Mouse (Mus musculus) midbrain, postnatal 0 days (tissue): ENCODE results near the gene Kmt2e. TPM values are rescaled to one million over a fixed set of nuclear protein-coding genes. Genes with fewer than 3 reads are reported as not detected.

Experiments used
- ATAC-seq: fragments of 200-750 bp; cut with Nextera tagmentation; 2 replicates; pipeline ENCODE4 v1.8.0; 2017; ENCODE audit warnings: moderate number of reproducible peaks, mild to moderate bottlenecking, moderate TSS enrichment, moderate library complexity; ENCODE audit not compliant: low FRiP score
- DNase-seq: peaks from one replicate; pipeline ENCODE4 v3.0.0-alpha.2; 2015; ENCODE audit warnings: low spot score
- H3K27ac ChIP-seq: fragments of 300-500 bp; sonication (generic); 2 replicates; pipeline ENCODE4 v1.5.1; 2014; ENCODE audit warnings: low read depth, mild to moderate bottlenecking, low read length, mixed read lengths
- H3K27me3 ChIP-seq: fragments of 300-500 bp; sonication (generic); 2 replicates; pipeline ENCODE4 v1.6.1; 2014; ENCODE audit warnings: low read length, control low read depth, mixed read lengths; ENCODE audit not compliant: insufficient read depth
- H3K36me3 ChIP-seq: fragments of 300-500 bp; sonication (generic); 2 replicates; pipeline ENCODE4 v1.6.1; 2014; ENCODE audit warnings: low read length, control low read depth, mixed read lengths; ENCODE audit not compliant: insufficient read depth
- H3K4me1 ChIP-seq: fragments of 300-500 bp; sonication (generic); 2 replicates; pipeline ENCODE4 v1.6.1; 2014; ENCODE audit warnings: mild to moderate bottlenecking, control low read depth, antibody characterized with exemption, low read length, mixed read lengths; ENCODE audit not compliant: insufficient read depth
- H3K4me2 ChIP-seq: fragments of 300-500 bp; sonication (generic); 2 replicates; pipeline ENCODE4 v1.6.1; 2014; ENCODE audit warnings: low read depth, mild to moderate bottlenecking, low read length, mixed read lengths; ENCODE audit not compliant: poor library complexity, severe bottlenecking
- H3K4me3 ChIP-seq: fragments of 300-500 bp; sonication (generic); 2 replicates; pipeline ENCODE4 v1.5.1; 2014; ENCODE audit warnings: low read depth, mild to moderate bottlenecking, low read length, moderate library complexity
- H3K9ac ChIP-seq: fragments of 300-500 bp; sonication (generic); replicated peaks from 2 replicates; pipeline ENCODE4 v1.6.1; 2014; ENCODE audit warnings: mild to moderate bottlenecking, low read length, moderate library complexity, mixed read lengths; ENCODE audit not compliant: poor library complexity, severe bottlenecking
- H3K9me3 ChIP-seq: fragments of 300-500 bp; sonication (generic); 2 replicates; pipeline ENCODE4 v1.6.1; 2016; ENCODE audit warnings: low read length, control low read depth
- CTCF ChIP-seq: IDR thresholded peaks from 2 replicates; pipeline ENCODE4 v1.5.1; 2016; ENCODE audit warnings: antibody characterized with exemption, mild to moderate bottlenecking
- WGBS: fragments of 180-500 bp; shearing (Covaris S2); extraction: QIAGEN DNeasy Blood & Tissue Kit; methylation state at CpG from one replicate; pipeline ENCODE4 v1.1.7; 2014; 5-methylcytosine and 5-hydroxymethylcytosine counted together
- polyA plus RNA-seq: library from polyadenylated mRNA; unstranded; fragments of >200 nt; fragmentation: Nextera tagmentation; extraction: Ambion mirVana; gene quantifications from 2 replicates; pipeline ENCODE4 v1.2.1, GENCODE M21; 2015
- total RNA-seq: library from RNA; depleted of rRNA; stranded (reverse); fragments of >200 nt; gene quantifications from 2 replicates; pipeline ENCODE4 v1.2.3, GENCODE M21; 2014

The Kmt2e gene
- total and polyA plus RNA-seq, 2 experiments from 2014 or later = 49.3 to 144 TPM

GRCm38 (mm10) chr5:23502317-23502937, 68.2 kb downstream of the Kmt2e start:
- no peak overlapping the region for H3K4me3 ChIP-seq
- H3K4me1 ChIP-seq = no peaks in the 10 kb centered on the region
- no peak for TF ChIP-seq CTCF
- H3K9me3 ChIP-seq = no peaks in the 10 kb centered on the region
- peaks cover 52% of the 10 kb centered on the region for H3K36me3 ChIP-seq
- no peaks in the 10 kb centered on the region for H3K27me3 ChIP-seq
- H3K4me2 ChIP-seq = no peak overlapping the region
- H3K27ac ChIP-seq = no peak overlapping the region
- ATAC-seq = peak; percentile 26; the same call in 1 of the 2 replicates
- no peak overlapping the region for H3K9ac ChIP-seq
- 83% methylated on average over 11 of the region's 13 CpGs for WGBS
- DNase-seq = no peak

DNA sequence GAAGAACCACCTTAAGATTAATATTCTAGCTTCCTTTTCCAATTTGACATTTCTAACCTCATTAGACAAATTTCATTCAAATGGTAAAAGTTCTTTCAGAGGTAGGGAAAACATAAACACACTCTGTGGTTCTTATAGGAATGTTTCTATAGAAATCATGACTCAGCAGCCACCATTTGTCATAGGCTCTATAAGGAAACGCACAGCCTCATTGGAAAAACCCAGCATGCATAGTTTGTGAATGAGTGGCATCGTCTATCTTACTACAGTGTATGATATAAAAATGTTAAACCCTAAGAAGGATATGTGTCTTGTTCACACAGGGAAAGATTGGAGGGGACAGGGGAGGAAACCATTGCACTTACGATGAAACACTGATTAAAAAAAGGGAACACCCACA, 71.3 kb downstream of the Kmt2e start:
- Histone ChIP-seq H3K9me3 (no peaks in the 10 kb centered on the region), H3K4me3 (no peak overlapping the region), H3K4me1 (no peaks in the 10 kb centered on the region), H3K27ac (no peak overlapping the region), H3K27me3 (no peaks in the 10 kb centered on the region), H3K36me3 (peaks cover 31% of the 10 kb centered on the region), H3K4me2 (no peak overlapping the region), H3K9ac (no peak overlapping the region)
- WGBS = 90% methylated on average over 3 of the region's 3 CpGs
- DNase-seq (no peak), ATAC-seq (no peak)
- TF ChIP-seq CTCF = no peak

DNA sequence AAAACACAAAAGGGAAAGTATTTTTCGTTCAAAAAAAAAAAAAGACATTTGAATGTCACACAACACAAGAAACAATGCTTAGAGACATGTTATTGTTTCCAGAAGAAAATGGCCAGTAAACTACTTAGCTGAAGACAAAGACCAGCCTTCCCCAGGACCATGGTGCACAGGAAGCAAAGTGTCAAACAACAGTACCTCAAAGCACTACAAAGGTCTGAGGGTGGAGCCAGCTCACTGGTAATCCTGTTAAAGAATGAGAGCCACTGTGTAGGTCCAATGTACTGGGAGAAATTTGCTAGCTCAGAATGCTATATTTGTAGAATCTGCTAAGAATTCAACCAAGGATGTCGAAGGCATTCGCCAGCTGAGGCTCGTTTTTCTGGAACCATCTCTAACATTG, 73.0 kb downstream of the Kmt2e start:
- TF ChIP-seq CTCF = no peak
- 60% methylated on average over 4 of the region's 4 CpGs for WGBS
- no peak for DNase-seq
- H3K4me3 ChIP-seq = no peak overlapping the region
- no peaks in the 10 kb centered on the region for H3K9me3 ChIP-seq
- no peaks in the 10 kb centered on the region for H3K4me1 ChIP-seq
- H3K27me3 ChIP-seq = no peaks in the 10 kb centered on the region
- no peak overlapping the region for H3K9ac ChIP-seq
- H3K4me2 ChIP-seq = no peak overlapping the region
- no peak for ATAC-seq
- H3K36me3 ChIP-seq = peaks cover 16% of the 10 kb centered on the region
- H3K27ac ChIP-seq = no peak overlapping the region

DNA sequence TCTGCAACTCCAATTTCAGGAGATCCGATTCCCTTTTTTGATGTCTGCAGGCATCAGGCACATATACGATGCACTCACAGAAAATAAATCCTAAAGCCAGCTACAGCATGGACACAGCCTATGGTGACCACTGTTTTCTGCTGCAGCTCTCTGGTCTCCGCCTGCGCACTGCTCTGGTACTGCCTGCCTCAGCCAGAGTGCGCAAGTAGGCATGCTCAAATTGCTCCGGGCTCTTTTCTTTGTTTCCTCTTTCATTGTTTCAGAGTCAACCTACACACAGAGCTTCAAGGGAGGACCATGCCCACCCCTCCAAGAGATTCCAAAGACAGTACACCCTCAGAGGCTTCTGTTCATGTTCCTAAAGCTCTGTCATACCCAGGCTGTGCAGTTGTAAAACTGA, 74.4 kb downstream of the Kmt2e start:
- Histone ChIP-seq H3K36me3 (peaks cover 22% of the 10 kb centered on the region), H3K9ac (no peak overlapping the region), H3K4me3 (no peak overlapping the region), H3K27ac (no peak overlapping the region), H3K4me1 (no peaks in the 10 kb centered on the region), H3K27me3 (no peaks in the 10 kb centered on the region), H3K4me2 (no peak overlapping the region), H3K9me3 (no peaks in the 10 kb centered on the region)
- no peak for DNase-seq
- no peak for ATAC-seq
- WGBS = 83% methylated on average over 6 of the region's 6 CpGs
- no peak for TF ChIP-seq CTCF

GRCm38 (mm10) chr5:23511456-23511855, 77.2 kb downstream of the Kmt2e start:
- ATAC-seq = no peak
- H3K27me3 ChIP-seq = no peaks in the 10 kb centered on the region
- no peak for TF ChIP-seq CTCF
- DNase-seq = no peak
- no peaks in the 10 kb centered on the region for H3K4me1 ChIP-seq
- no peak overlapping the region for H3K4me3 ChIP-seq
- peaks cover 32% of the 10 kb centered on the region for H3K36me3 ChIP-seq
- H3K9ac ChIP-seq = no peak overlapping the region
- no peak overlapping the region for H3K27ac ChIP-seq
- WGBS = 95% methylated on average over 5 of the region's 5 CpGs
- H3K4me2 ChIP-seq = no peak overlapping the region
- H3K9me3 ChIP-seq = no peaks in the 10 kb centered on the region

- H3K9ac ChIP-seq = no peak overlapping the region
- no peak overlapping the region for H3K4me2 ChIP-seq
- no peak overlapping the region for H3K27ac ChIP-seq
- H3K4me1 ChIP-seq = no peaks in the 10 kb centered on the region
- 96% methylated on average over 7 of the region's 7 CpGs for WGBS
- no peaks in the 10 kb centered on the region for H3K27me3 ChIP-seq
- no peaks in the 10 kb centered on the region for H3K9me3 ChIP-seq
- DNase-seq = no peak
- peaks cover 27% of the 10 kb centered on the region for H3K36me3 ChIP-seq
- no peak overlapping the region for H3K4me3 ChIP-seq
- TF ChIP-seq CTCF = no peak
- ATAC-seq = no peak
Observed at GRCm38 (mm10) chr5:23512556-23512955, 78.3 kb downstream of the Kmt2e start.
